Mouse (Mus musculus) forebrain, embryonic 13.5 days (tissue): ENCODE measurements around the gene Rab31. TPM values are rescaled to one million over a fixed set of nuclear protein-coding genes. Genes with fewer than 3 reads are reported as not detected.

Experiments
- ATAC-seq: fragments of 200-750 bp; cut with Nextera tagmentation; 2 replicates; pipeline ENCODE4 v1.8.0; 2017
- H3K27ac ChIP-seq: fragments of 300-500 bp; sonication (generic); 2 replicates; pipeline ENCODE4 v1.5.1; 2015; ENCODE audit warnings: inconsistent platforms, mild to moderate bottlenecking, moderate library complexity
- H3K27me3 ChIP-seq: fragments of 300-500 bp; sonication (generic); 2 replicates; pipeline ENCODE4 v1.6.1; 2015; ENCODE audit warnings: mild to moderate bottlenecking, inconsistent platforms
- H3K36me3 ChIP-seq: fragments of 300-500 bp; sonication (generic); 2 replicates; pipeline ENCODE4 v1.6.1; 2015; ENCODE audit warnings: mild to moderate bottlenecking, inconsistent platforms; ENCODE audit not compliant: poor library complexity, severe bottlenecking
- H3K4me1 ChIP-seq: fragments of 300-500 bp; sonication (generic); 2 replicates; pipeline ENCODE4 v1.6.1; 2015; ENCODE audit warnings: inconsistent platforms
- H3K4me2 ChIP-seq: fragments of 300-500 bp; sonication (generic); 2 replicates; pipeline ENCODE4 v1.6.1; 2015; ENCODE audit warnings: inconsistent platforms, mild to moderate bottlenecking, moderate library complexity
- H3K4me3 ChIP-seq: fragments of 300-500 bp; sonication (generic); 2 replicates; pipeline ENCODE4 v1.5.1; 2015; ENCODE audit warnings: mild to moderate bottlenecking, inconsistent platforms
- H3K9ac ChIP-seq: fragments of 300-500 bp; sonication (generic); 2 replicates; pipeline ENCODE4 v1.6.1; 2015; ENCODE audit warnings: mild to moderate bottlenecking, inconsistent platforms
- H3K9me3 ChIP-seq: fragments of 300-500 bp; sonication (generic); replicated peaks from 2 replicates; pipeline ENCODE4 v1.6.1; 2016; ENCODE audit warnings: inconsistent platforms
- WGBS: fragments of 180-500 bp; shearing (Covaris S2); methylation state at CpG from one replicate; pipeline ENCODE4 v1.1.7; 2015; 5-methylcytosine and 5-hydroxymethylcytosine counted together
- polyA plus RNA-seq: library from polyadenylated mRNA; unstranded; fragments of >200 nt; fragmentation: Nextera tagmentation; extraction: Ambion mirVana; gene quantifications from 2 replicates; pipeline ENCODE4 v1.2.1, GENCODE M21; 2015

Rab31 gene
- polyA plus RNA-seq, 1 experiment from 2014 or later: 66.6 TPM

DNA sequence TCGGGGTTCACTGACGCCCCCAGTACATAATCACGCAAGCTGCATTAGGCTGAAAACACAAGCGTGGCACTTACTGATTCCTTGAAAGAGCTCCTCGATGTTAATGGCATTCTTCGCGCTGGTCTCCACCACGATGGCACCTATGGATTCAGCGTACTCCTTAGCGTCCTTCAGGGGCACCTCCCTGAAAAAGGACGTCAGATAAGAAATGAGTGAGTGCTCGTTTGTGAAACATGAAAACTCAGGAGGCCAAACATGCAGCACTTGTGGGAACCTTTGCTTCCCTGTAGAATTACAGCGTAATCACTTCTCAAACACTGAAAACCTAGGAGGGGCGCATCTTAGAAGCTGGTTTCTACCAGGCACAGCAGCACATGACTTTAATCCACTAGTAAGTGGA lies 104.8 kb downstream of the Rab31 start:
- 87% methylated on average over 14 of the region's 14 CpGs for WGBS
- H3K4me1 ChIP-seq: no peaks in the 10 kb centered on the region
- no peaks in the 10 kb centered on the region for H3K27me3 ChIP-seq
- no peak overlapping the region for H3K4me3 ChIP-seq
- H3K9ac ChIP-seq: no peak overlapping the region
- H3K27ac ChIP-seq: no peak overlapping the region
- H3K4me2 ChIP-seq: no peak overlapping the region
- H3K36me3 ChIP-seq: no peaks in the 10 kb centered on the region; the same call in 1 of the 2 replicates
- ATAC-seq: no peak
- H3K9me3 ChIP-seq: no peaks in the 10 kb centered on the region

GRCm38 (mm10) chr17:65666388-65667161 lies 106.0 kb downstream of the Rab31 start:
- H3K9ac ChIP-seq: no peak overlapping the region
- 93% methylated on average over 17 of the region's 17 CpGs for WGBS

DNA sequence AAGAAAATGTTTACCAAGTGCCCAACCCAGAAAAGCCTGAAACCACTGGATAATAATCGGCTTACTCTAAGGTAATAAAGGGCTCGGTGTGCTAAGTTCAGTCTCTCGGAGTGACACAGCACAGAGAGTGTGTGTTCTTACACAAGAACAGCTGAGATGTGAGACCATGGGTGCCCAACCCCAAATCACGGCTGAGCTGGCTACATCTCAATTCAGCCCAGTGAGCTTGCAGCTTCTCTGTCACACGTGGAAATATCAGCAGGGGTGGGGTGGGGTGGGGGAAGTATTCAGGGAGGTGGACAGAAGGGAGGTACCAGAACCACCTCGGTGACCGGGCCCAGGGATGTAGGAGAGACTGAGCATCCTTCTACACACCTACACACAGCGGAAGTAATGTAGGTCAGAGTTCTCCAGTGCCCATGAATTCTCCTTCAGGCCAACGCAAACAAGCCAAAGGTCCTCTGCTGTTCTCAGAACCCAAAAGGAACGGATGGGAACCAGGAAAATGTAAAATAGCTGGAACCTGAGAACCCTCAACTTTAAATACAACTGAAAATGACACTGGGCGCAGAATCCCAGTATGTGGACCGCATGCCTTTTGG lies 106.7 kb downstream of the Rab31 start:
- H3K4me3 ChIP-seq: no peak overlapping the region
- H3K4me1 ChIP-seq: no peaks in the 10 kb centered on the region
- no peaks in the 10 kb centered on the region for H3K27me3 ChIP-seq
- no peak overlapping the region for H3K9ac ChIP-seq
- no peaks in the 10 kb centered on the region; the same call in 1 of the 2 replicates for H3K36me3 ChIP-seq
- no peaks in the 10 kb centered on the region for H3K9me3 ChIP-seq
- no peak overlapping the region for H3K4me2 ChIP-seq
- no peak for ATAC-seq
- no peak overlapping the region for H3K27ac ChIP-seq
- WGBS: 92% methylated on average over 12 of the region's 12 CpGs

More at GRCm38 (mm10) chr17:65666388-65667161, 106.0 kb downstream of the Rab31 start:
- Histone ChIP-seq H3K9me3 (no peaks in the 10 kb centered on the region), H3K4me1 (no peaks in the 10 kb centered on the region), H3K27me3 (no peaks in the 10 kb centered on the region), H3K4me3 (no peak overlapping the region), H3K27ac (no peak overlapping the region), H3K36me3 (no peaks in the 10 kb centered on the region; the same call in 1 of the 2 replicates), H3K4me2 (no peak overlapping the region)
- no peak for ATAC-seq

GRCm38 (mm10) chr17:65663329-65664078 lies 109.0 kb downstream of the Rab31 start:
- Histone ChIP-seq H3K36me3 (no peaks in the 10 kb centered on the region; the same call in 1 of the 2 replicates), H3K4me1 (no peaks in the 10 kb centered on the region), H3K27me3 (no peaks in the 10 kb centered on the region), H3K4me2 (no peak overlapping the region), H3K27ac (no peak overlapping the region), H3K9ac (no peak overlapping the region), H3K9me3 (no peaks in the 10 kb centered on the region), H3K4me3 (no peak overlapping the region)
- WGBS: 86% methylated on average over 14 of the region's 14 CpGs
- no peak for ATAC-seq

DNA sequence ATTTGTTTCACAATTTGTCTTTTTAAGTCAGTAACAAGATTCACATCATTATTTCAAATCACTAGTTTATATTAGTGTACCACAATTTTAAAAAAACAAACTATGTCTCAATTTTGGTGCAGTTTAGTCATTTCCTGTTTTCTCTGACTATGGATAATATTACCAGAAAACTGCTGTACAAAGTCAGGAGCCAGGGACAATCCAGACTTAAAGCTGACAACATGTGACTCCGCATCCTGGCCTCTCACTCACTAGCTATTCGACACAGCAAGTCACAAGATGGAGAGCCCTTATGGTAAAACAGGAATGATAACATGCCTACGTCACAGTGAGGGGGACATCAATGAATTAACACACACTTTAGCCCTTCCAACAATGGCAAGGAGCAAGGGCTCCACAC lies 109.9 kb downstream of the Rab31 start:
- WGBS: 88% methylated on average over 3 of the region's 3 CpGs
- Histone ChIP-seq H3K4me3 (no peak overlapping the region), H3K27ac (no peak overlapping the region), H3K9me3 (no peaks in the 10 kb centered on the region), H3K27me3 (no peaks in the 10 kb centered on the region), H3K9ac (no peak overlapping the region), H3K36me3 (no peaks in the 10 kb centered on the region; the same call in 1 of the 2 replicates), H3K4me1 (no peaks in the 10 kb centered on the region), H3K4me2 (no peak overlapping the region)
- ATAC-seq: no peak

DNA sequence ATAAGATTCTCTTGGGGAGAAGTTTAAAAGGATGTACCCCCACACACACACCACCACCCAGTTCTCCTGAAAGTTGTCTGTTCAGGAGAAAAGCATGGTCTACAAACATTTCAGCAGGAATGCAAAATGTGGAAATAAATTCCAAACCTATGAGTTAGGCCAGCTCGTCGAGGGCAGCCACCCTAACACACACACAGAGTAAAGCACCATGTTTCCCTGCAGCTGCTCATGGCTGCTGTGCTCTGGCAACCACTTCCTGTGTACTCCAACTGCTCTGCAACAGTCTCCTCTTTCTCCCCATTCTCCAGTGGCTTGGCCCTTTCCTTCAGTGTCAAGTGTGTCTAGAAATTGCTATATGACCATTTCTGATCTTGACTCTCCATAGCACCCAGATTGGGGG lies 114.1 kb downstream of the Rab31 start:
- Histone ChIP-seq H3K4me3 (no peak overlapping the region), H3K4me1 (no peaks in the 10 kb centered on the region), H3K4me2 (no peak overlapping the region), H3K9ac (no peak overlapping the region), H3K9me3 (no peaks in the 10 kb centered on the region), H3K27ac (no peak overlapping the region), H3K36me3 (0 out of 2 replicates have a peak, but pooled peaks cover 4% of the 10 kb centered on the region), H3K27me3 (no peaks in the 10 kb centered on the region)
- WGBS: 98% methylated on average over 2 of the region's 2 CpGs
- ATAC-seq: no peak

- Histone ChIP-seq H3K4me2 (no peak overlapping the region), H3K36me3 (0 out of 2 replicates have a peak, but pooled peaks cover 8% of the 10 kb centered on the region), H3K4me3 (no peak overlapping the region), H3K27ac (no peak overlapping the region), H3K9ac (no peak overlapping the region), H3K27me3 (no peaks in the 10 kb centered on the region), H3K4me1 (no peaks in the 10 kb centered on the region), H3K9me3 (no peaks in the 10 kb centered on the region)
- WGBS: 90% methylated on average over 9 of the region's 9 CpGs
- no peak for ATAC-seq
Measured at GRCm38 (mm10) chr17:65657958-65658357, 114.6 kb downstream of the Rab31 start.

DNA sequence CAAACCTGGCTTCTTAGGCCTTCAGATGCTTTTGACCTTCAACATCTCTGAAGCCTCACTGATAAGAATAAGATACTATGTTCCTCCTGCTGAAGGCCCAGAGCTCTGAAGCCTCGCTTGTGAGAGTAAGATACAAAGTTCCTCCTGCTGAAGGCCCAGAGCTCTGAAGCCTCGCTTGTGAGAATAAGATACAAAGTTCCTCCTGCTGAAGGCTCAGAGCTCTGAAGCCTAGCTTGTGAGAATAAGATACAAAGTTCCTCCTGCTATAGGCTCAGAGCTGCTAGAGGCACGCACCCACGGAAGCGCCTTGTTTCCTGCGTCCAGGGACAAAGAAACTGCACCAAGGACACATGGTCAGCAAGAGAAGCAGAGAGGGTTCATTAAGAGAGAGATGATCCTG lies 115.8 kb downstream of the Rab31 start:
- H3K4me2 ChIP-seq: no peak overlapping the region
- WGBS: 96% methylated on average over 6 of the region's 6 CpGs
- H3K9me3 ChIP-seq: no peaks in the 10 kb centered on the region
- H3K27ac ChIP-seq: no peak overlapping the region
- no peaks in the 10 kb centered on the region for H3K27me3 ChIP-seq
- no peak overlapping the region for H3K4me3 ChIP-seq
- no peak for ATAC-seq
- no peak overlapping the region for H3K9ac ChIP-seq
- H3K36me3 ChIP-seq: peaks cover 12% of the 10 kb centered on the region; the same call in 1 of the 2 replicates
- no peaks in the 10 kb centered on the region for H3K4me1 ChIP-seq

DNA sequence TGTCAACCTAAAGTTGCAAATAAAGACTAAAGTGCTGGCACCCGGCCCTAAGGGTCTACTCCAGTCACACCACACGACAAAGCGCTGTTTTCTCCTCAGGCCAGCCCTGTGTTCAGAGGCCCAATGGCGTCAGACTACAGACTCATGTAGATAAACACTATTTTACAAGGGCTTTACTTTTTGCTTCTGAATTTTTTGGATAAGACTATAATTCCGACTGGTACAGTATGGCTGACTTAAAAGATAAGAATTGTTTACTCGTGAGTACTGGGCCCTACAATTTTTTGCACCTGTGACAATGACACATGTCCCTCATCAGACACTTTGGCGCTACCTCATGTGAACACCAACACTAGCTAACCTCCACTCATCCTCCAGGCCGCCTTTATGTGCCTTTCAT lies 116.5 kb downstream of the Rab31 start:
- H3K4me2 ChIP-seq: no peak overlapping the region
- H3K27ac ChIP-seq: no peak overlapping the region
- H3K36me3 ChIP-seq: peaks cover 14% of the 10 kb centered on the region; the same call in 1 of the 2 replicates
- H3K27me3 ChIP-seq: no peaks in the 10 kb centered on the region
- no peaks in the 10 kb centered on the region for H3K9me3 ChIP-seq
- 92% methylated on average over 8 of the region's 8 CpGs for WGBS
- no peak overlapping the region for H3K4me3 ChIP-seq
- no peaks in the 10 kb centered on the region for H3K4me1 ChIP-seq
- H3K9ac ChIP-seq: no peak overlapping the region
- ATAC-seq: no peak

GRCm38 (mm10) chr17:65655608-65656007 lies 116.9 kb downstream of the Rab31 start:
- no peaks in the 10 kb centered on the region for H3K27me3 ChIP-seq
- WGBS: 85% methylated on average over 4 of the region's 4 CpGs
- no peak overlapping the region for H3K27ac ChIP-seq
- no peak overlapping the region for H3K9ac ChIP-seq
- no peak overlapping the region for H3K4me3 ChIP-seq
- peaks cover 14% of the 10 kb centered on the region; the same call in 1 of the 2 replicates for H3K36me3 ChIP-seq
- no peak for ATAC-seq
- H3K9me3 ChIP-seq: no peaks in the 10 kb centered on the region
- H3K4me1 ChIP-seq: no peaks in the 10 kb centered on the region
- no peak overlapping the region for H3K4me2 ChIP-seq

GRCm38 (mm10) chr17:65650598-65650997 lies 122.0 kb downstream of the Rab31 start:
- Histone ChIP-seq H3K4me3 (no peak overlapping the region), H3K4me1 (no peaks in the 10 kb centered on the region), H3K27me3 (no peaks in the 10 kb centered on the region), H3K9ac (no peak overlapping the region), H3K9me3 (no peaks in the 10 kb centered on the region), H3K36me3 (peaks cover 14% of the 10 kb centered on the region; the same call in 1 of the 2 replicates), H3K4me2 (no peak overlapping the region), H3K27ac (no peak overlapping the region)
- no peak for ATAC-seq
- 89% methylated on average over 6 of the region's 6 CpGs for WGBS

DNA sequence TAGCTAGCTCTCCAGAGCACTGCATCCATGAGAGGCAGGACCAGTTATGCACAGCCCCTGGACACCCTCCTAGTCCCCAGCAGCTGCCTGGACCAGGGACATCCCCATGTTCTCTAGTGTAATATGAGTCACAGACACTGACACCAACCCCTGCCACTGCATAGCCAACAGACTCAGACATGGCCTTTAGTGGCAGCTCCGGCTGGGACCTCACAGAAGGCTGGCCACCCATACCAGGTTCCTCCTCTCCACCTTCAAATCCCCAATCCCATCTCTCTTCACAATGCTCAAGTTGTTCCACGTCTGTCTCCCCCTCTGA lies 123.4 kb downstream of the Rab31 start:
- no peak for ATAC-seq
- Histone ChIP-seq H3K4me2 (no peak overlapping the region), H3K27me3 (no peaks in the 10 kb centered on the region), H3K4me1 (no peaks in the 10 kb centered on the region), H3K9me3 (no peaks in the 10 kb centered on the region), H3K4me3 (no peak overlapping the region), H3K9ac (no peak overlapping the region), H3K27ac (no peak overlapping the region), H3K36me3 (peaks cover 14% of the 10 kb centered on the region; the same call in 1 of the 2 replicates)
- 96% methylated on average over 2 of the region's 2 CpGs for WGBS
